Mouse (Mus musculus): ENCODE data around the gene Fndc3b. TPM values are rescaled to one million over a fixed set of nuclear protein-coding genes. Genes with fewer than 3 reads are reported as not detected.

Fndc3b gene
- total and polyA plus RNA-seq, 2 experiments from 2014 or later: 16.4 to 57.1 TPM

- Histone ChIP-seq H3K4me3 (ENCODE audit: low read depth, low read length) (no peak overlapping the region), H3K4me1 (ENCODE audit: control insufficient read depth, insufficient read depth) (peaks cover 11% of the 10 kb centered on the region; the same call in 1 of the 2 replicates), H3K9me3 (replicated peaks; ENCODE audit: control insufficient read depth, low read length) (no peaks in the 10 kb centered on the region), H3K36me3 (replicated peaks; ENCODE audit: control insufficient read depth, insufficient read depth, low read length) (no peaks in the 10 kb centered on the region), H3K27ac (ENCODE audit: low read depth) (no peak overlapping the region), H3K4me2 (ENCODE audit: low read depth, low read length) (no peak overlapping the region), H3K9ac (replicated peaks; ENCODE audit: low read depth, low read length) (no peak overlapping the region), H3K27me3 (ENCODE audit: control insufficient read depth, insufficient read depth, low read length) (no peaks in the 10 kb centered on the region)
- no peak for DNase-seq (ENCODE audit: low spot score)
- WGBS: 86% methylated on average over 8 of the region's 8 CpGs
- ATAC-seq (ENCODE audit: insufficient read depth, low read depth): no peak
- TF ChIP-seq CTCF (IDR thresholded peaks at IDR 0.05; ENCODE audit: low read depth) (no peak), EP300 (IDR thresholded peaks at IDR 0.05; ENCODE audit: low read depth) (no peak)
Observed at GRCm38 (mm10) chr3:27724208-27724607, 13.1 kb upstream of the Fndc3b start.

- Histone ChIP-seq H3K9ac (replicated peaks; ENCODE audit: low read depth, low read length) (no peak overlapping the region), H3K4me2 (ENCODE audit: low read depth, low read length) (no peak overlapping the region), H3K36me3 (replicated peaks; ENCODE audit: control insufficient read depth, insufficient read depth, low read length) (no peaks in the 10 kb centered on the region), H3K9me3 (replicated peaks; ENCODE audit: control insufficient read depth, low read length) (no peaks in the 10 kb centered on the region), H3K4me1 (ENCODE audit: control insufficient read depth, insufficient read depth) (no peaks in the 10 kb centered on the region), H3K4me3 (ENCODE audit: low read depth, low read length) (no peak overlapping the region), H3K27ac (ENCODE audit: low read depth) (no peak overlapping the region), H3K27me3 (ENCODE audit: control insufficient read depth, insufficient read depth, low read length) (no peaks in the 10 kb centered on the region)
- 61% methylated on average over 5 of the region's 5 CpGs for WGBS
- TF ChIP-seq CTCF (IDR thresholded peaks at IDR 0.05; ENCODE audit: low read depth) (no peak), EP300 (IDR thresholded peaks at IDR 0.05; ENCODE audit: low read depth) (no peak)
- no peak for DNase-seq (ENCODE audit: low spot score)
- ATAC-seq (ENCODE audit: insufficient read depth, low read depth): no peak
Observed at GRCm38 (mm10) chr3:27718829-27719365, 7.8 kb upstream of the Fndc3b start.

- Histone ChIP-seq H3K9me3 (replicated peaks; ENCODE audit: control insufficient read depth, low read length) (no peaks in the 10 kb centered on the region), H3K27ac (ENCODE audit: low read depth) (no peak overlapping the region), H3K4me2 (ENCODE audit: low read depth, low read length) (no peak overlapping the region), H3K4me1 (ENCODE audit: control insufficient read depth, insufficient read depth) (0 out of 2 replicates have a peak, but pooled peaks cover 3% of the 10 kb centered on the region), H3K27me3 (ENCODE audit: control insufficient read depth, insufficient read depth, low read length) (no peaks in the 10 kb centered on the region), H3K9ac (replicated peaks; ENCODE audit: low read depth, low read length) (no peak overlapping the region), H3K4me3 (ENCODE audit: low read depth, low read length) (no peak overlapping the region), H3K36me3 (replicated peaks; ENCODE audit: control insufficient read depth, insufficient read depth, low read length) (no peaks in the 10 kb centered on the region)
- DNase-seq (ENCODE audit: low spot score) (no peak), ATAC-seq (ENCODE audit: insufficient read depth, low read depth) (no peak)
- 74% methylated on average over 4 of the region's 4 CpGs for WGBS
- TF ChIP-seq CTCF (IDR thresholded peaks at IDR 0.05; ENCODE audit: low read depth) (no peak), EP300 (IDR thresholded peaks at IDR 0.05; ENCODE audit: low read depth) (no peak)
Observed at GRCm38 (mm10) chr3:27713971-27714370, 2.9 kb upstream of the Fndc3b start.

- no peaks in the 10 kb centered on the region for H3K36me3 ChIP-seq (replicated peaks; ENCODE audit: control insufficient read depth, insufficient read depth, low read length)
- no peak for ATAC-seq (ENCODE audit: insufficient read depth, low read depth)
- DNase-seq (ENCODE audit: low spot score): no peak
- no peaks in the 10 kb centered on the region for H3K27me3 ChIP-seq (ENCODE audit: control insufficient read depth, insufficient read depth, low read length)
- no peak overlapping the region for H3K9ac ChIP-seq (replicated peaks; ENCODE audit: low read depth, low read length)
- H3K4me1 ChIP-seq (ENCODE audit: control insufficient read depth, insufficient read depth): peaks cover 16% of the 10 kb centered on the region
- no peaks in the 10 kb centered on the region for H3K9me3 ChIP-seq (replicated peaks; ENCODE audit: control insufficient read depth, low read length)
- no peak overlapping the region for H3K27ac ChIP-seq (ENCODE audit: low read depth)
- WGBS: 59% methylated on average over 6 of the region's 6 CpGs
- TF ChIP-seq CTCF (IDR thresholded peaks at IDR 0.05; ENCODE audit: low read depth): no peak
- TF ChIP-seq EP300 (IDR thresholded peaks at IDR 0.05; ENCODE audit: low read depth): no peak
- H3K4me2 ChIP-seq (ENCODE audit: low read depth, low read length): no peak overlapping the region
- no peak overlapping the region for H3K4me3 ChIP-seq (ENCODE audit: low read depth, low read length)
Observed at GRCm38 (mm10) chr3:27712421-27712820, 1.3 kb upstream of the Fndc3b start.

- no peak for TF ChIP-seq EP300 (IDR thresholded peaks at IDR 0.05; ENCODE audit: low read depth)
- TF ChIP-seq CTCF (IDR thresholded peaks at IDR 0.05; ENCODE audit: low read depth): peak; percentile 14; the same call in 1 of the 2 replicates
- Histone ChIP-seq H3K4me1 (ENCODE audit: control insufficient read depth, insufficient read depth) (peaks cover 33% of the 10 kb centered on the region), H3K27ac (ENCODE audit: low read depth) (peak overlapping the region; percentile 98), H3K4me2 (ENCODE audit: low read depth, low read length) (peak overlapping the region; percentile 72), H3K27me3 (ENCODE audit: control insufficient read depth, insufficient read depth, low read length) (no peaks in the 10 kb centered on the region), H3K9ac (replicated peaks; ENCODE audit: low read depth, low read length) (peak overlapping the region; percentile 84), H3K4me3 (ENCODE audit: low read depth, low read length) (peak overlapping the region; percentile 86), H3K9me3 (replicated peaks; ENCODE audit: control insufficient read depth, low read length) (no peaks in the 10 kb centered on the region), H3K36me3 (replicated peaks; ENCODE audit: control insufficient read depth, insufficient read depth, low read length) (no peaks in the 10 kb centered on the region)
- ATAC-seq (ENCODE audit: insufficient read depth, low read depth) (peak; percentile 80), DNase-seq (ENCODE audit: low spot score) (peak; percentile 76)
- WGBS: 1% methylated on average over 67 of the region's 86 CpGs
Observed at GRCm38 (mm10) chr3:27709906-27710647, 1.0 kb downstream of the Fndc3b start.
